Mouse (Mus musculus) kidney, embryonic 15.5 days (tissue): ENCODE data around the gene Erbin. TPM values are rescaled to one million over a fixed set of nuclear protein-coding genes. Genes with fewer than 3 reads are reported as not detected.

Source experiments
- ATAC-seq: fragments of 200-750 bp; cut with Nextera tagmentation; replicated peaks from 2 replicates; pipeline ENCODE4 v1.8.0; 2017; ENCODE audit warnings: moderate TSS enrichment; ENCODE audit not compliant: low FRiP score
- H3K27ac ChIP-seq: fragments of 300-500 bp; sonication (generic); 2 replicates; pipeline ENCODE4 v1.5.1; 2015; ENCODE audit warnings: mild to moderate bottlenecking, inconsistent platforms
- H3K27me3 ChIP-seq: fragments of 300-500 bp; sonication (generic); 2 replicates; pipeline ENCODE4 v1.6.1; 2015; ENCODE audit warnings: inconsistent platforms
- H3K36me3 ChIP-seq: fragments of 300-500 bp; sonication (generic); 2 replicates; pipeline ENCODE4 v1.6.1; 2015; ENCODE audit warnings: inconsistent platforms
- H3K4me1 ChIP-seq: fragments of 300-500 bp; sonication (generic); 2 replicates; pipeline ENCODE4 v1.6.1; 2015; ENCODE audit warnings: inconsistent platforms
- H3K4me2 ChIP-seq: fragments of 300-500 bp; sonication (generic); 2 replicates; pipeline ENCODE4 v1.6.1; 2015; ENCODE audit warnings: moderate library complexity, mild to moderate bottlenecking, inconsistent platforms
- H3K4me3 ChIP-seq: fragments of 300-500 bp; sonication (generic); replicated peaks from 2 replicates; pipeline ENCODE4 v1.5.1; 2015; ENCODE audit warnings: mild to moderate bottlenecking, inconsistent platforms
- H3K9ac ChIP-seq: fragments of 300-500 bp; sonication (generic); 2 replicates; pipeline ENCODE4 v1.6.1; 2015; ENCODE audit warnings: mild to moderate bottlenecking, inconsistent platforms
- H3K9me3 ChIP-seq: fragments of 300-500 bp; sonication (generic); replicated peaks from 2 replicates; pipeline ENCODE4 v1.6.1; 2016; ENCODE audit warnings: inconsistent platforms
- WGBS: fragments of 180-500 bp; shearing (Covaris S2); methylation state at CpG from one replicate; pipeline ENCODE4 v1.1.7; 2015; ENCODE audit warnings: mixed read lengths; 5-methylcytosine and 5-hydroxymethylcytosine counted together
- polyA plus RNA-seq: library from polyadenylated mRNA; unstranded; fragments of >200 nt; fragmentation: Nextera tagmentation; extraction: Ambion mirVana; gene quantifications from 2 replicates; pipeline ENCODE4 v1.2.1, GENCODE M21; 2015

The Erbin gene
- polyA plus RNA-seq, 1 experiment from 2014 or later: 17.9 TPM

GRCm38 (mm10) chr13:103924586-103924985, 4.3 kb upstream of the Erbin start:
- Histone ChIP-seq H3K9ac (no peak overlapping the region), H3K27me3 (no peaks in the 10 kb centered on the region), H3K4me3 (no peak overlapping the region), H3K4me2 (no peak overlapping the region), H3K36me3 (no peaks in the 10 kb centered on the region), H3K4me1 (peaks cover 20% of the 10 kb centered on the region), H3K9me3 (no peaks in the 10 kb centered on the region), H3K27ac (no peak overlapping the region)
- no peak for ATAC-seq
- WGBS: 68% methylated on average over 6 of the region's 6 CpGs

DNA sequence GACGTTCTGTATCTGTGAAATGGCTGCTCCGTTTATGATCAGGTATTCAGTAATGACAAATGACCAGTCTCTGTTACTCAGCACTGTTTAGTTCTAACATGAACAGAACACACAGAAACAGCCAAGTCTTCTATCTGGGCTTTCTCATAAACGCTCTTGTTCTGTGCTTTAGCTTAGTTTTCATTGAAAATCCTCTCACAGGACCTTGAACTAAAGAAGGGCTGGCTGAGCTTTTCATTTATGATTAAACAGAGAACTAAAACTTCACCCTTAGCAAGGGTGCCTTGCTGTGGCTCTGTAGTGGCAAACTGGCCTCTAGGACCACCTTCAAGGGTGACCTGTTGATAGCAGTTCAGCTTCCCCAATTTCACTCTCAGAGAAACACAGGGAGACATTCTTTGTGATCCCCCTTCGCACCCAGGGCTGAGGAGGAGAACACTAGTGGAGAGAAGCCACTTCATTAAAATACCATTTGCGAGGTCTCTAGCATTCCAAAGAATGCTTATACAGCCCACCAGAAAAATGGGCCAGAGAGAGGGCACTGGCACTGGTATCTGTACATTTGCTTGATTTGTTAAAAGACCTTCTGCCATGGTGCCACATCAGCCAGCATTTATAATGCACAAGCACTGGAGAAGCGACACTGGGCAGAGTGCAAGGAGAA, 3.2 kb upstream of the Erbin start:
- WGBS: 83% methylated on average over 6 of the region's 6 CpGs
- Histone ChIP-seq H3K27me3 (no peaks in the 10 kb centered on the region), H3K4me3 (no peak overlapping the region), H3K27ac (0 out of 2 replicates have a peak overlapping the region, but pooled peaks have one; percentile 16), H3K4me2 (no peak overlapping the region), H3K36me3 (no peaks in the 10 kb centered on the region), H3K9ac (no peak overlapping the region), H3K9me3 (no peaks in the 10 kb centered on the region), H3K4me1 (peaks cover 20% of the 10 kb centered on the region)
- ATAC-seq: no peak

- H3K27me3 ChIP-seq: no peaks in the 10 kb centered on the region
- WGBS: 11% methylated on average over 11 of the region's 11 CpGs
- 0 out of 2 replicates have a peak, but pooled peaks have one; percentile 16 for ATAC-seq
- peak overlapping the region; percentile 89 for H3K4me2 ChIP-seq
- peak overlapping the region; percentile 100 for H3K27ac ChIP-seq
- peaks cover 24% of the 10 kb centered on the region for H3K4me1 ChIP-seq
- peak overlapping the region; percentile 94 for H3K9ac ChIP-seq
- H3K36me3 ChIP-seq: no peaks in the 10 kb centered on the region
- no peaks in the 10 kb centered on the region for H3K9me3 ChIP-seq
- H3K4me3 ChIP-seq: peak overlapping the region; percentile 63
Observed at GRCm38 (mm10) chr13:103921831-103922380, 1.6 kb upstream of the Erbin start.

- Histone ChIP-seq H3K4me1 (peaks cover 31% of the 10 kb centered on the region), H3K27ac (peak overlapping the region; percentile 100), H3K9ac (peak overlapping the region; percentile 94), H3K9me3 (no peaks in the 10 kb centered on the region), H3K4me3 (peak overlapping the region; percentile 63), H3K36me3 (no peaks in the 10 kb centered on the region), H3K4me2 (peak overlapping the region; percentile 89), H3K27me3 (no peaks in the 10 kb centered on the region)
- peak; percentile 92 for ATAC-seq
- under 1% methylated on average over 94 of the region's 125 CpGs for WGBS
Observed at GRCm38 (mm10) chr13:103920933-103921830, 868 bp upstream of the Erbin start.

GRCm38 (mm10) chr13:103919956-103920260, 406 bp downstream of the Erbin start:
- no peaks in the 10 kb centered on the region for H3K9me3 ChIP-seq
- peak overlapping the region; percentile 94 for H3K9ac ChIP-seq
- H3K4me1 ChIP-seq: peaks cover 35% of the 10 kb centered on the region
- peak overlapping the region; percentile 89 for H3K4me2 ChIP-seq
- H3K27me3 ChIP-seq: no peaks in the 10 kb centered on the region
- peak overlapping the region; percentile 63 for H3K4me3 ChIP-seq
- ATAC-seq: no peak
- H3K27ac ChIP-seq: peak overlapping the region; percentile 100
- under 1% methylated on average over 20 of the region's 20 CpGs for WGBS
- no peaks in the 10 kb centered on the region for H3K36me3 ChIP-seq

GRCm38 (mm10) chr13:103919234-103919955, 919 bp downstream of the Erbin start:
- no peaks in the 10 kb centered on the region for H3K27me3 ChIP-seq
- no peak for ATAC-seq

DNA sequence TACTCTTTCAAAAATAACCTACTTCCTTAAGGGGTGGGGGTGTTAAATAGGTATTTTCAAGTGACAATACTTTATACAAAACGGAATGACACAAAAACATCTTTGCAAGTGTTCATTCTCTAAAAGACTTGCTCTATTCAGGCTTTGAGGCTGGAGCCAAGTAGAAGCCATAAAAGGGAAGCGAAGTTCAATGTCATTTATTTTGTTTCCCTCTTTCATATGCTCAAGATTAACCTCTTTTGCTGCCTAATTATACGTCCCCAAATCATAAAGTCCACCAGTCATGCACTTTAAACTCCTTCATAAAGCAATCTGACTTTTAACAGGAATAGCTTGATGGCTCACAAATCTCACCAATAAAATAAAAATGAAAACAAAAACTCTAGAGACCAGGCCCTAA, 1.9 kb downstream of the Erbin start:
- H3K9ac ChIP-seq: peak overlapping the region; percentile 94
- no peaks in the 10 kb centered on the region for H3K27me3 ChIP-seq
- 13% methylated on average over 3 of the region's 3 CpGs for WGBS
- no peak overlapping the region for H3K27ac ChIP-seq
- H3K36me3 ChIP-seq: no peaks in the 10 kb centered on the region
- no peak for ATAC-seq
- peak overlapping the region; percentile 89 for H3K4me2 ChIP-seq
- H3K9me3 ChIP-seq: no peaks in the 10 kb centered on the region
- H3K4me3 ChIP-seq: peak overlapping the region; percentile 63
- peaks cover 38% of the 10 kb centered on the region for H3K4me1 ChIP-seq

More at GRCm38 (mm10) chr13:103919234-103919955, 919 bp downstream of the Erbin start:
- no peaks in the 10 kb centered on the region for H3K36me3 ChIP-seq
- WGBS: under 1% methylated on average over 32 of the region's 32 CpGs
- H3K4me3 ChIP-seq: peak overlapping the region; percentile 63
- H3K4me1 ChIP-seq: peaks cover 36% of the 10 kb centered on the region
- peak overlapping the region; percentile 89 for H3K4me2 ChIP-seq
- H3K9ac ChIP-seq: peak overlapping the region; percentile 94
- no peaks in the 10 kb centered on the region for H3K9me3 ChIP-seq
- H3K27ac ChIP-seq: peak overlapping the region; percentile 100

GRCm38 (mm10) chr13:103914114-103914736, 6.1 kb downstream of the Erbin start:
- no peak for ATAC-seq
- H3K27ac ChIP-seq: no peak overlapping the region

GRCm38 (mm10) chr13:103912351-103912750, 8.0 kb downstream of the Erbin start:
- Histone ChIP-seq H3K4me3 (no peak overlapping the region), H3K9ac (no peak overlapping the region), H3K36me3 (no peaks in the 10 kb centered on the region), H3K9me3 (no peaks in the 10 kb centered on the region), H3K27me3 (no peaks in the 10 kb centered on the region), H3K4me1 (peaks cover 22% of the 10 kb centered on the region), H3K27ac (no peak overlapping the region), H3K4me2 (no peak overlapping the region)
- WGBS: 79% methylated on average over 3 of the region's 3 CpGs
- ATAC-seq: no peak

More at GRCm38 (mm10) chr13:103914114-103914736, 6.1 kb downstream of the Erbin start:
- Histone ChIP-seq H3K27me3 (no peaks in the 10 kb centered on the region), H3K9me3 (no peaks in the 10 kb centered on the region), H3K9ac (no peak overlapping the region), H3K4me2 (no peak overlapping the region), H3K36me3 (no peaks in the 10 kb centered on the region), H3K4me1 (peaks cover 25% of the 10 kb centered on the region), H3K4me3 (no peak overlapping the region)
- WGBS: 80% methylated on average over 4 of the region's 4 CpGs

DNA sequence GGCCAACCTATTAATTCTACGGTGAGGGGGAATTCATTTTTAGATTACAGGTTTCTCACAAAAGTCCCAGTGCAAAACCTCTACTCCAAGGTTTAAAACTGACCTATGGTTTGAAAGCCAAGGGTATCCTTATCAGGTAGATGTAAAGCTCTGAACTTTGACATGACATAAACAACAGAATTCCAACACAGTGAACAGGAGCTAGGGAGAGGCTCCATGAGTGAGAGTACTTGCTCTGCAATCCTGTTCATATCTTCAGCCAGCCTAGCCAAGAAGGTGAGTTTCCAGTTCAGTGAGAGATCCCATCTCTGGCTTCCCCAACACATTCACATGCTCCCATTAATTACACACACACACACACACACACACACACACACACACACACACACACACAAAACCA, 9.7 kb downstream of the Erbin start:
- Histone ChIP-seq H3K4me3 (no peak overlapping the region), H3K9me3 (no peaks in the 10 kb centered on the region), H3K4me1 (peaks cover 10% of the 10 kb centered on the region; the same call in 1 of the 2 replicates), H3K27me3 (no peaks in the 10 kb centered on the region), H3K36me3 (no peaks in the 10 kb centered on the region), H3K27ac (no peak overlapping the region), H3K9ac (no peak overlapping the region), H3K4me2 (no peak overlapping the region)
- ATAC-seq: no peak
- 81% methylated on average over 1 of the region's 1 CpGs for WGBS

- Histone ChIP-seq H3K9ac (no peak overlapping the region), H3K9me3 (no peaks in the 10 kb centered on the region), H3K27ac (no peak overlapping the region), H3K4me1 (peaks cover 10% of the 10 kb centered on the region; the same call in 1 of the 2 replicates), H3K27me3 (no peaks in the 10 kb centered on the region), H3K36me3 (no peaks in the 10 kb centered on the region), H3K4me2 (no peak overlapping the region), H3K4me3 (no peak overlapping the region)
- ATAC-seq: no peak
- 77% methylated on average over 3 of the region's 3 CpGs for WGBS
Observed at GRCm38 (mm10) chr13:103909894-103910293, 10.4 kb downstream of the Erbin start.
